Mouse (Mus musculus) gastrocnemius, adult 18-20 months (tissue): ENCODE results near the gene Yy1. TPM values are rescaled to one million over a fixed set of nuclear protein-coding genes. Genes with fewer than 3 reads are reported as not detected.

Experiments
- DNase-seq: peaks from one replicate; pipeline ENCODE4 v3.0.0; 2021; ENCODE audit warnings: low spot score
- long read RNA-seq, 2 experiments: library from polyadenylated mRNA; stranded (forward); transcript quantifications; one replicate each; pipeline ENCODE4 v2.0.0; 2021
- total RNA-seq, 2 experiments: library from RNA; stranded (reverse); gene quantifications; 2 replicates each; pipeline ENCODE4 v1.2.3; 2021

Gene Yy1
- 10 to 100 TPM; 30.3 to 39.0 TPM for total RNA-seq
- long read RNA-seq, experiment 1, full-length matches to known transcripts = 8 of 17 reads
- long read RNA-seq, experiment 1, partial matches to known transcripts = 0 of 17 reads
- long read RNA-seq, experiment 1, other reads (novel, unspliced or antisense) = 9 of 17 reads
- long read RNA-seq, experiment 2, full-length matches to known transcripts = 9 of 17 reads
- long read RNA-seq, experiment 2, partial matches to known transcripts = 0 of 17 reads
- long read RNA-seq, experiment 2, other reads (novel, unspliced or antisense) = 8 of 17 reads

GRCm38 (mm10) chr12:108792546-108793452, at the start of gene Yy1:
Gene Yy1, plus strand, starts transcription at chr12:108792973.
- DNase-seq = peak; percentile 98

GRCm38 (mm10) chr12:108745990-108746389, 46.8 kb upstream of the Yy1 start:
- DNase-seq = no peak

GRCm38 (mm10) chr12:108749019-108749418, 43.8 kb upstream of the Yy1 start:
- no peak for DNase-seq

GRCm38 (mm10) chr12:108749454-108749853, 43.3 kb upstream of the Yy1 start:
- DNase-seq = no peak

- DNase-seq = no peak
Measured at GRCm38 (mm10) chr12:108750226-108750625, 42.5 kb upstream of the Yy1 start.

- DNase-seq = no peak
Measured at GRCm38 (mm10) chr12:108751790-108752189, 41.0 kb upstream of the Yy1 start.

GRCm38 (mm10) chr12:108755141-108755540, 37.6 kb upstream of the Yy1 start:
- no peak for DNase-seq

- no peak for DNase-seq
Measured at GRCm38 (mm10) chr12:108756611-108757010, 36.2 kb upstream of the Yy1 start.

- DNase-seq = peak; percentile 97
Measured at GRCm38 (mm10) chr12:108757717-108758257, 35.0 kb upstream of the Yy1 start.

- peak; percentile 11 for DNase-seq
Measured at GRCm38 (mm10) chr12:108758273-108758672, 34.5 kb upstream of the Yy1 start.

GRCm38 (mm10) chr12:108758682-108759081, 34.1 kb upstream of the Yy1 start:
- DNase-seq = no peak

- no peak for DNase-seq
Measured at GRCm38 (mm10) chr12:108759266-108759665, 33.5 kb upstream of the Yy1 start.

GRCm38 (mm10) chr12:108760016-108760415, 32.8 kb upstream of the Yy1 start:
- no peak for DNase-seq

- DNase-seq = no peak
Measured at GRCm38 (mm10) chr12:108760500-108761020, 32.2 kb upstream of the Yy1 start.

- DNase-seq = peak; percentile 23
Measured at GRCm38 (mm10) chr12:108761209-108761608, 31.6 kb upstream of the Yy1 start.

GRCm38 (mm10) chr12:108761665-108762064, 31.1 kb upstream of the Yy1 start:
- no peak for DNase-seq

GRCm38 (mm10) chr12:108763057-108763796, 29.5 kb upstream of the Yy1 start:
- DNase-seq = no peak

GRCm38 (mm10) chr12:108764917-108765678, 27.7 kb upstream of the Yy1 start:
- DNase-seq = peak; percentile 8

GRCm38 (mm10) chr12:108765751-108766221, 27.0 kb upstream of the Yy1 start:
- DNase-seq = peak; percentile 88

GRCm38 (mm10) chr12:108766316-108766715, 26.5 kb upstream of the Yy1 start:
- peak; percentile 10 for DNase-seq
